Mouse (Mus musculus): ENCODE results near the gene Irs2.

DNA sequence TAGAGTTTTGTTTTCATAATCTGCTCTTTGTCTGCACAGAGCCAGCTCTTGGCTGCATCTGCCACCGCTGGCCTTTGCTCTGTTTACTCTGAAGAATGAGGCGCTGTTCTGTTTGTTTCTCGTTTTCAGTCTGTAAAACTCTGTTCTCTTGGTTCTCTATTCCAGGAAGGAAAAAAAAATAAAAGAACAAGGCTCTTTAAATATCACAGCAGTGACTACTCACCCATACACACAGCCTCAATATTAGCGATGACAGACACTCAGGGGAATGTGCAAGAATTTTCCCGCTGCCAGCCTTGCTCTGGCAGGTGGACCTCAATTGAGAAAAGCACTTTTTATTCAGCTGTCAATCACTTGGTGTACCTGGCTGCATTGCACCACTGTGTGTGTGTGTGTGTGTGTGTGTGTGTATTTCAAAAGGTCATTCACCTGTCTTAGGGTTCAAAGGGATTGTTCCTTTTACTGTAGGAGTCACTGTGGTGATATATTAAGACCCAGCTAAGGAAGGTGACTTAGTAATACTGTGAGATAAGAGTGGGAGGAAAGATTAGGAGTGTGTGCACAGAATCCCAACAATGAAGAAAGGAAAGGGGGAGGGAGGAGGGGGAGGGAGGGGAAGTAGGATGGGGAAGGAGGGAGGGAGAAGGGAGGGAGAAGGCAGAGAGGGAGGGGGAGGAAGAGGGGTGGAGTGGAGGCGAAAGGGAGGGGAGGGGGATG is 42.7 kb downstream of the Irs2 start:
- no peak for TF ChIP-seq TAL1 (IDR thresholded peaks at IDR 0.05; ENCODE audit: low read length)
- no peak for TF ChIP-seq GATA1 (IDR thresholded peaks at IDR 0.05; ENCODE audit: low read length)
